Mouse (Mus musculus) embryonic fibroblast, embryonic 13.5 days (primary cell): ENCODE measurements at regions not wholly inside any gene's neighbourhood (a gene's known extent, or its start where the extent isn't known, plus 50 kb on each side); places are given as distances from the start of the nearest gene placed in this dataset.

Experiments used
- CTCF ChIP-seq: IDR thresholded peaks from 2 replicates; pipeline ENCODE4 v1.5.1; 2011; ENCODE audit warnings: mild to moderate bottlenecking, control low read depth, low read length, moderate library complexity, borderline replicate concordance; ENCODE audit not compliant: insufficient read depth
- POLR2A ChIP-seq: IDR thresholded peaks from 2 replicates; pipeline ENCODE4 v1.6.1; 2011; ENCODE audit warnings: low read depth, mild to moderate bottlenecking, control low read depth, low read length, moderate library complexity

- TF ChIP-seq CTCF = no peak
- TF ChIP-seq POLR2A = no peak
These were observed 189.1 kb upstream of the Bmp2 start for GRCm38 (mm10) chr2:133362693-133363443.
